Mouse (Mus musculus) retina, postnatal 7 days (tissue): ENCODE results near the gene Tppp2.

Experiments used
- DNase-seq: peaks from one replicate; pipeline ENCODE4 v3.0.0-alpha.2; 2012; ENCODE audit warnings: low read depth, low spot score

Tppp2 gene

DNA sequence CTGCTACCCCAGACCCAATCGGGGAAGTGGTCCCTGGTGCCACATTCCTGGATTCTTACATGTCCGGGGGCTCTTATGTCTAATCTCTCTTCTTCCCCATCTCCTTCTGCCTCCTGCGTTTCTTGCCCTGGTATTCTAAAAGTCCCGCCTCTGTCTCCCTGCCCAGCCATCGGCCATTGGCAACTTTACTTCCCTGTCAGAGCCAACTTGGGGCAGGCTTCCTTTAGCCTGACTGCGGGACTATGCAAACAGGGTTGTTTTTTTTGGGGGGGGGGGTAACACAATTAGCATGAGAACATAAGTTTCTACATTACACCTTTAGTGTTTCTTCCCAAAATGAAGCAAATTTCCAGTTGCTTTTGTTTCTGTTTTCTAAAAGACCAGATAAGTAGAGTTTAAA, 25.1 kb downstream of the Tppp2 start:
- no peak for DNase-seq

GRCm38 (mm10) chr14:51960316-51960715, 42.1 kb downstream of the Tppp2 start:
- no peak for DNase-seq

DNA sequence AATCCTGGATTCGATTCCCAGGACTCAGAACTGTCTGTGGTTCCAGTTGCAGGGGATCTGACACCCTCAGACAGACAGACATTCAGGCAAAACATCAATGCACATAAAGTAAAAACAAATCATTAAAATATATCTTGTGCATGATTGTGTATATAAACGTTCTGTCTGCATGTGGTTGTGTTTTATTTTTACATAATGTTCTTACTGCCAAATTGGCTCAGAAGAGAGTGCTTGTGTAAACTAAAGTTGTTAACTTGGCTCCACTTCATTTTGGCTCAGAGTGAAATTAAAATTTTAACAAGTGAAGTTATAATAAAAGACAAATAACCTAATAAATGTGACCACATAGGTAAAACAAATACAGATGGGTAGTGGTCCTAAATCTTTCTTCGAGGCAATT, 49.2 kb downstream of the Tppp2 start:
- DNase-seq: no peak
